Mouse (Mus musculus) G1E (cell line): ENCODE results near the gene Fubp1.

Experiments used
- CTCF ChIP-seq: IDR thresholded peaks from 2 replicates; pipeline ENCODE4 v1.5.1; 2012; ENCODE audit warnings: low read depth, low read length, inconsistent platforms, mixed read lengths
- GATA2 ChIP-seq: IDR thresholded peaks from 2 replicates; pipeline ENCODE4 v1.6.1; 2012; ENCODE audit warnings: low read depth, low read length, inconsistent platforms, borderline replicate concordance
- TAL1 ChIP-seq: conservative IDR thresholded peaks from 2 replicates; pipeline ENCODE4 v1.6.1; 2012; ENCODE audit warnings: low read depth, low read length, inconsistent platforms, mixed read lengths

DNA sequence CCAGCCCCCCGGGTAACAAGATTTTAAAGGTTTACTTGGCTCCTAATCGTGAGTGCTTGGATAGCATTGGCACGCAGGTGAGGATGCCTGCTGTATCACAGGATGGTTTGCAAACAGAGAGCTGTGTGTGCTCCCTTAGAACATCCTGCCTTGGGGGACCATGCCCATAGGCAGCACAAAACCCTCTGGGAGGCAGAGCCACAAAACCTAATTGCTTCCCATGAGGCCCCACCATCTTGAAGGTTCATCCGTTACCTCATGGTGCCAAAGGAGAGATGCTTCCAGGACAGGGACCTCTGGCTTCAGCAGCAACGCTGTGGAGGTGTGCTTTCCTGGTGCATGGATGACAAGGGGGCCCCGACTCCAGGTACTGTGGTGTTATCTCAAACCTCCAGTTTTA lies 61.7 kb downstream of the Fubp1 start:
- TF ChIP-seq CTCF, result no peak
- TF ChIP-seq GATA2, result no peak
- TF ChIP-seq TAL1, result no peak
